Mouse (Mus musculus): ENCODE measurements around the gene Pcsk5. TPM values are rescaled to one million over a fixed set of nuclear protein-coding genes. Genes with fewer than 3 reads are reported as not detected.

Pcsk5 gene
- polyA plus RNA-seq, 1 experiment from 2014 or later = 20.1 TPM

GRCm38 (mm10) chr19:17775097-17775496, 62.3 kb downstream of the Pcsk5 start:
- Histone ChIP-seq H3K27me3 (no peaks in the 10 kb centered on the region), H3K4me1 (replicated peaks) (0 out of 2 replicates have a peak, but pooled peaks cover 2% of the 10 kb centered on the region), H3K4me2 (no peak overlapping the region), H3K9me3 (no peaks in the 10 kb centered on the region; the same call in 1 of the 2 replicates), H3K4me3 (replicated peaks) (no peak overlapping the region), H3K9ac (replicated peaks) (no peak overlapping the region), H3K36me3 (no peaks in the 10 kb centered on the region), H3K27ac (no peak overlapping the region)
- 44% methylated on average over 2 of the region's 2 CpGs for WGBS
- no peak for ATAC-seq (ENCODE audit: insufficient number of reproducible peaks, insufficient read depth, low FRiP score, low TSS enrichment, low read depth)

DNA sequence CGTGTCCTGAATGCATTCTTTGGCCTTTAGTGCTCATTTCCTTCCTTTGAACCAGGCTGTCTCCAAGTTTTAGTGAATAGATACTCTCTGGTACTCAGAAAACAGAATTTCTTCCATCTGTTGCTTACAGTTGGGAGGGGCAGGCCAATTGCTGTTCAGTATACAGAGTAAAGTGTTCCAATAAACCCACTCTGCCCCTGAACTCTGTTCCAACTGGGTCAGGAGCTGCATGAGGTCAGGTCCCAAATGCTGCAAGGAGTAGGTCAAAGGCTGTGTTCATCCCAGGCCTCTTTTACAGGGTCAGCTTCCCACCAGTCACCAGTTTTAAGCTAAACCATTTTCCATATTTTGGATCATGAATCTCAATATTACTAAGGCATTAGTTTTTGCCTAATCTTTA, 63.4 kb downstream of the Pcsk5 start:
- no peak for ATAC-seq (ENCODE audit: insufficient number of reproducible peaks, insufficient read depth, low FRiP score, low TSS enrichment, low read depth)
- Histone ChIP-seq H3K27ac (no peak overlapping the region), H3K4me3 (replicated peaks) (no peak overlapping the region), H3K36me3 (no peaks in the 10 kb centered on the region), H3K27me3 (no peaks in the 10 kb centered on the region), H3K9ac (replicated peaks) (no peak overlapping the region), H3K4me1 (replicated peaks) (0 out of 2 replicates have a peak, but pooled peaks cover 2% of the 10 kb centered on the region), H3K9me3 (no peaks in the 10 kb centered on the region; the same call in 1 of the 2 replicates), H3K4me2 (no peak overlapping the region)
- WGBS = 50% methylated on average over 1 of the region's 1 CpGs

DNA sequence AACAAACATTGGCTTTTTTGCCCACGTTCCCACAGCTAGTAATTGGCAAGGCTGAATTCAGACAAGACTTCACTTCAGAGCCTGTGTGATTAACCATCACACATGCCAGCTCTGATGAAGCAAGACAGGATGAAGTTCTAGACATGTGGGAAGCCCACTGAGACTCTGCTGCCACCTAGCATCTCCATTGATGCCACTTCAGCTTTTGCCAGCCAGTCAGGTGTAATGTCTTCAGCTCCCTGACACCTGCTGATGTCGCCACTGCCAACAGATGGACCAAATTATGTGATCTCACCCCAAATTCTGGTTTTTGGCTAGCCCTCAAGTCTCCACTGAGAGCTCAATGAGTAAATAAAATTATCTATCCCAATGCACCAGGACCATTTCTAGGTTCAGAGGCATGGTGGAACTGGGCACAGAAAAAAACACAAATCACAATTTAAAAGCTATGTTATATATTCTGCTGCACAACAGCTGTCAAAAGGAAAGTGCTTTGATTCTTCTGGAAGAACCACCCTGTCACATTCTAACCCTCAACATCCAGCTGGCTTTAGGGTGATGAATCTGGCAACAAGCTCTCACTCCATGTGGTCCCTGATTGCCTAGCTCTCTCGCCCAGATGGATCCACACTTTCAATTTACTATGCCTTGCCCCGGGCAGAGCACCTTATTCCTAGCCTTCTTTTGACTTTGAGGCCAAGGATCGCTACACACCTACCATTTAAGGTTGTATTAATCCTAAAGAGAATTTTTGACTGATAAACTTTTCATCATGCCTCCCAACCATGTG, 67.6 kb downstream of the Pcsk5 start:
- ATAC-seq (ENCODE audit: insufficient number of reproducible peaks, insufficient read depth, low FRiP score, low TSS enrichment, low read depth) = no peak
- no peak overlapping the region for H3K4me2 ChIP-seq
- H3K4me1 ChIP-seq (replicated peaks) = no peaks in the 10 kb centered on the region
- no peak overlapping the region for H3K27ac ChIP-seq
- H3K9ac ChIP-seq (replicated peaks) = no peak overlapping the region
- no peaks in the 10 kb centered on the region; the same call in 1 of the 2 replicates for H3K9me3 ChIP-seq
- H3K36me3 ChIP-seq = no peaks in the 10 kb centered on the region
- 78% methylated on average over 5 of the region's 5 CpGs for WGBS
- H3K27me3 ChIP-seq = no peaks in the 10 kb centered on the region
- H3K4me3 ChIP-seq (replicated peaks) = no peak overlapping the region

DNA sequence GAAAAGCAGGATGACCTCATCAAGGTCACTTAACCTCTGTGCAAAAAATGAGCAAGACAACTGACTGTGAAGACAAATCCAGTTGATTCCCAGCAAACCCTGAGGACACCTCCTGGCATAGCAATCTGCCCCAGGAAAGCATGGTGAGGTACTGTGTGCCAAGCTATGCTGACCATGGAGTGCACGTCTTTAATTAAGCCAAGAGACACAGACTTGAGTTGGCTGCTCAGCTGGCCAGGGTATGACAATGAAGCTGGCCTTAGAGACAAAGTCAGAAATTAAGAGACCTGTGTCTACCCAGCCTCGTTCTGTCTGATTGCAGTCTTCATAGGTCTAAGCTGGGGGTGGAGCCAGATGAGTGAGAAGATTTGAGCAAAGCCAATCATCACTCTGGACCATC, 72.4 kb downstream of the Pcsk5 start:
- no peaks in the 10 kb centered on the region for H3K27me3 ChIP-seq
- 85% methylated on average over 2 of the region's 2 CpGs for WGBS
- H3K4me1 ChIP-seq (replicated peaks) = no peaks in the 10 kb centered on the region
- no peak overlapping the region for H3K9ac ChIP-seq (replicated peaks)
- ATAC-seq (ENCODE audit: insufficient number of reproducible peaks, insufficient read depth, low FRiP score, low TSS enrichment, low read depth) = no peak
- H3K9me3 ChIP-seq = no peaks in the 10 kb centered on the region
- H3K4me2 ChIP-seq = no peak overlapping the region
- H3K36me3 ChIP-seq = no peaks in the 10 kb centered on the region
- H3K27ac ChIP-seq = no peak overlapping the region
- no peak overlapping the region for H3K4me3 ChIP-seq (replicated peaks)

DNA sequence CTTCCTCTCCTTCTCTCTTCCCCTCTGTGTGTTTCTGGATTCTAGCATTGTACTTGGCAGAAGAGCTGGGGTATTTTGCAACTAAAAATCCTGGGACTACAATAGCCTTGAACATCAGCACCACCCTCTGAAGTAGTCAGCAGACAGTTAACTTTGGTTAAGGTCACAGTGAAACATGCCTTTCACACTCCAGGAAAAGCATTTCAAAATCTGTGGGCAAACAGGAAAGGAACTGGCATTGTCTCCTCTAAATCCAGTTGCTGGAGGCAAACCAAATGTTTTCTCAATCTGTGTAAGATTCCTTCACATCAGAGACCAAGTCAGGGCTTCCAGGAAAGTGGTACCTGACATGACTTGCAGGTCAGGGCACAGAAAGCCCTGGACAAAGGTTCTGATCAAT, 74.7 kb downstream of the Pcsk5 start:
- H3K27ac ChIP-seq = no peak overlapping the region
- no peak for ATAC-seq (ENCODE audit: insufficient number of reproducible peaks, insufficient read depth, low FRiP score, low TSS enrichment, low read depth)
- no peaks in the 10 kb centered on the region for H3K36me3 ChIP-seq
- H3K4me1 ChIP-seq (replicated peaks) = no peaks in the 10 kb centered on the region
- H3K9me3 ChIP-seq = no peaks in the 10 kb centered on the region
- no peak overlapping the region for H3K9ac ChIP-seq (replicated peaks)
- no peaks in the 10 kb centered on the region for H3K27me3 ChIP-seq
- H3K4me2 ChIP-seq = no peak overlapping the region
- no peak overlapping the region for H3K4me3 ChIP-seq (replicated peaks)

GRCm38 (mm10) chr19:17761678-17762077, 75.8 kb downstream of the Pcsk5 start:
- Histone ChIP-seq H3K27me3 (no peaks in the 10 kb centered on the region), H3K4me2 (no peak overlapping the region), H3K27ac (no peak overlapping the region), H3K36me3 (no peaks in the 10 kb centered on the region), H3K4me3 (replicated peaks) (no peak overlapping the region), H3K9me3 (no peaks in the 10 kb centered on the region), H3K4me1 (replicated peaks) (no peaks in the 10 kb centered on the region), H3K9ac (replicated peaks) (no peak overlapping the region)
- no peak for ATAC-seq (ENCODE audit: insufficient number of reproducible peaks, insufficient read depth, low FRiP score, low TSS enrichment, low read depth)
- 84% methylated on average over 5 of the region's 5 CpGs for WGBS

DNA sequence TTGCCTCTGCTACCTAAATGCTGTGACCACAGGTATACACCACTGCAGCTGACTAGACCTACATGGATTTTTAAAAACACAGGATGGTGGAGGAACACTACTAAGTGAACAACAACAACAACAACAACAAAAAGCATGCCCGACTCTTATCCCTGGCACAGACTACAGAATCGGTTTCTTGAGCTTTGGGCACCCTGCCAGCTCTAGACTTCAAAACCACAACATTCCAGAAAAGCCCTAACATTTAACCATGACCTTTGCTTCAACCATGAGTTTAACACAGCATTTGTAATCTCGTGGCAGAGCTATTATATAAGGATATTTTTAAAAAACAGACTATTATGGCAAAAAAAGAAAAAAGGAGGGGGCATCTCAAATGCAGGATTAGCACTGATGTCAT, 84.6 kb downstream of the Pcsk5 start:
- H3K27me3 ChIP-seq = no peaks in the 10 kb centered on the region
- ATAC-seq (ENCODE audit: insufficient number of reproducible peaks, insufficient read depth, low FRiP score, low TSS enrichment, low read depth) = no peak
- no peaks in the 10 kb centered on the region for H3K9me3 ChIP-seq
- no peak overlapping the region for H3K4me2 ChIP-seq
- no peak overlapping the region for H3K4me3 ChIP-seq (replicated peaks)
- no peak overlapping the region for H3K27ac ChIP-seq
- no peaks in the 10 kb centered on the region for H3K4me1 ChIP-seq (replicated peaks)
- WGBS = 81% methylated on average over 3 of the region's 3 CpGs
- no peak overlapping the region for H3K9ac ChIP-seq (replicated peaks)
- H3K36me3 ChIP-seq = no peaks in the 10 kb centered on the region

DNA sequence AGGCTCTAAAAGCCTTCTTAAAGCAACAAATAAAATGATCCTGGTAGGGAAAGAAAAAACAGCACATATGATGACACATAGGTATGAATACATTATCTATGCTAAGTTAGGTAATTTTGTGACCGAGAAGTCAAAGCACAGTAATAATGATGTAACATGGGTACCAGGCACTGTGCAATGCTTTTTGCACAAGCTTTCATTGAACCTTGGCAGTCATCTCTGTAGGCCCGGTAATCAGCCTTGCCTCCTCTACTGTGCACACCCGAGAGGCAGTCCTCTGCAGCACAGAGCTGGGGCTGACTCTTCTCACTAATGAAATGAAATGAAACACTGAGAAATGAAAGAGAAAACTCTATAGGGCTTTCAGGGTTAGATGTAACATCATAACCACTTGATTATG, 89.1 kb downstream of the Pcsk5 start:
- Histone ChIP-seq H3K27ac (no peak overlapping the region), H3K27me3 (no peaks in the 10 kb centered on the region), H3K4me2 (no peak overlapping the region), H3K4me3 (replicated peaks) (no peak overlapping the region), H3K4me1 (replicated peaks) (no peaks in the 10 kb centered on the region), H3K9ac (replicated peaks) (no peak overlapping the region), H3K36me3 (no peaks in the 10 kb centered on the region), H3K9me3 (no peaks in the 10 kb centered on the region)
- no peak for ATAC-seq (ENCODE audit: insufficient number of reproducible peaks, insufficient read depth, low FRiP score, low TSS enrichment, low read depth)
- WGBS = 91% methylated on average over 3 of the region's 3 CpGs

DNA sequence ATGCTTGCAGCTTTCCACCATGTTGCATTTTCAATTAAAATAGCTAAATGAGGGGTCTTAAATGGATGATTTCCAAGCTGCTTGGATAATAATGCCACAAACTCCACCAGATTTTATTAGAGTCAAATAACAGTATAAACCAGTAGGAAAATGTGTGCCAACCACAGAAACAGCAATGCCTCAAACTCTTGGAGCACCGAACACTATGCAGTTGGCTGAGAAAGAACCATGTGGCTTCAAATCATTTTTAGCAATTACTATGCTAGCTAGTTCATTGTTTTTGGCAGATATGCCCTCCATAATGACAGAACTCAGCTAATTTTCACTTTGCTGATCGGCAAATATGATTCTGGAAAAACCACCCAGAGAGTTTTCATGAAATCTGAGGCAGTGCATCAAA, 92.1 kb downstream of the Pcsk5 start:
- Histone ChIP-seq H3K9ac (replicated peaks) (no peak overlapping the region), H3K4me2 (no peak overlapping the region)
- no peak for ATAC-seq (ENCODE audit: insufficient number of reproducible peaks, insufficient read depth, low FRiP score, low TSS enrichment, low read depth)

DNA sequence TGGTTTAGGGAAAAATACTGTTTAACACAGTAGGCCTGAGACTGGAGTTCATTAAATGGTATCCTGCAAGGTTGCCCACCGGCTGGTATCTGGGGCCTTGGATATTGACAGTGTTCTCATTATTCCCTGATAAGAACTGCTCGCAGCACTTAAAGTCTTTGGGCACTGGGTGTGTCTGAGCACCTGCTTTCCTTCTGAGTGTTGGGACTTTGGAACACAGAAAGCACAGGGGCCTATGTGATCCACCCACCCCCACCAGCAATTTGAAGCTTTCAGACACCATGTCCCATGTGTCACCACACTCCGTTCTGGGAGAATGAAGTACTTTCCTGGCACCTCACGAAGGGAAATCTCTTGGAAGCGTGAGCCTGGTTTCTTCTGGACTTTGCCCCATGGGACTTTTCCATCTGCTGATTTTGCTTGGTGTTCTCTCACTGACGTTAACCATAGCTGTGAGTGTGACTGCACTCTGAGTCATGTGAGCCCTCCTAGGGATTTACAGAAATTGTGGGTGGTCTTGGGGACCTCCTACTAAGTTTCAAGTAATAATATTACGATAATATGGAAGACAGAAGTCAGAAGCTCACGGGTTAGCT, 92.9 kb downstream of the Pcsk5 start:
- Histone ChIP-seq H3K4me2 (no peak overlapping the region), H3K4me1 (replicated peaks) (no peaks in the 10 kb centered on the region), H3K27me3 (no peaks in the 10 kb centered on the region), H3K27ac (no peak overlapping the region), H3K9me3 (no peaks in the 10 kb centered on the region), H3K4me3 (replicated peaks) (no peak overlapping the region), H3K9ac (replicated peaks) (no peak overlapping the region), H3K36me3 (no peaks in the 10 kb centered on the region)
- no peak for ATAC-seq (ENCODE audit: insufficient number of reproducible peaks, insufficient read depth, low FRiP score, low TSS enrichment, low read depth)
- 77% methylated on average over 8 of the region's 8 CpGs for WGBS

More for the DNA sequence above, 92.1 kb downstream of the Pcsk5 start:
- no peaks in the 10 kb centered on the region for H3K4me1 ChIP-seq (replicated peaks)
- H3K27me3 ChIP-seq = no peaks in the 10 kb centered on the region
- no peak overlapping the region for H3K27ac ChIP-seq
- no peaks in the 10 kb centered on the region for H3K9me3 ChIP-seq
- no peak overlapping the region for H3K4me3 ChIP-seq (replicated peaks)
- no peaks in the 10 kb centered on the region for H3K36me3 ChIP-seq
- WGBS = 88% methylated on average over 2 of the region's 2 CpGs

DNA sequence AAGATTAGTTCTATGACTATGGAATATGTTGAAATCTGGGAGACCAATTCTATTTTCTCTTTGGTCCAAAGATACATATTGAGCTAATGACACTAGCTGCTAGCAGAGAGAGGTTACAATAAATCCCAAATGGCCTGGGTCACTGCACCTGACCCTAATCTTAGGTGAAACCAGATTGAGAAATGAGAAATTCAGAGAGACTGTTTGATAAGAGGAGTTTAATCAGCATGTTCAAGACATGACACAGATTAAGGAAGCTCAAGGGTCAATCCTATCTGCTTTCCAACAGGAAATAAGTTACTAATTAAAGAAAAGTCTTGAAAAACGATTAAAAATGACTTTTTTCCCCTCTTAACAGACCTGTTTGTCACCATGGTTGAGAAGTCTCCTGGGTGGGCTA, 96.0 kb downstream of the Pcsk5 start:
- 0 out of 2 replicates have a peak, but pooled peaks cover 2% of the 10 kb centered on the region for H3K36me3 ChIP-seq
- no peaks in the 10 kb centered on the region for H3K27me3 ChIP-seq
- 38% methylated on average over 1 of the region's 1 CpGs for WGBS
- no peak overlapping the region for H3K4me3 ChIP-seq (replicated peaks)
- no peaks in the 10 kb centered on the region for H3K9me3 ChIP-seq
- H3K4me1 ChIP-seq (replicated peaks) = 0 out of 2 replicates have a peak, but pooled peaks cover 1% of the 10 kb centered on the region
- H3K9ac ChIP-seq (replicated peaks) = no peak overlapping the region
- H3K4me2 ChIP-seq = no peak overlapping the region
- no peak for ATAC-seq (ENCODE audit: insufficient number of reproducible peaks, insufficient read depth, low FRiP score, low TSS enrichment, low read depth)
- H3K27ac ChIP-seq = no peak overlapping the region
